Mouse (Mus musculus) neutrophil, adult 65 days (primary cell): ENCODE data around the gene Gm47189. TPM values are rescaled to one million over a fixed set of nuclear protein-coding genes. Genes with fewer than 3 reads are reported as not detected.

Experiments used
- total RNA-seq: library from RNA; stranded (reverse); gene quantifications from 2 replicates; pipeline ENCODE4 v1.2.4, GENCODE M21; 2023

The Gm47189 gene
- total RNA-seq, result not detected in 2 replicates

GRCm38 (mm10) chr14:41772341-41772740, at the start of gene Gm47189:
Gm47189 (minus strand) TSS chr14:41772441.

GRCm38 (mm10) chr14:41750514-41750913, 21.7 kb downstream of the Gm47189 start, which contains the start of gene Gm7929:
Gm7929 (minus strand) TSS chr14:41750614.

Other genes with a start within 250 kb of the Gm47189 start
- not detected in 2 replicates for gene Gm7970, start 216.9 kb downstream of the Gm47189 start, total RNA-seq
- gene 1700049E17Rik2, start 199.2 kb downstream of the Gm47189 start, total RNA-seq, result not detected in 2 replicates
- gene Gm3072, start 147.8 kb downstream of the Gm47189 start, total RNA-seq, result not detected in 2 replicates
- not detected in 2 replicates for gene Gm3676, start 126.0 kb downstream of the Gm47189 start, total RNA-seq
- gene Gm8068, start 70.6 kb downstream of the Gm47189 start, total RNA-seq, result not detected in 2 replicates
- not detected in 2 replicates for gene Gm7929, start 21.8 kb downstream of the Gm47189 start, total RNA-seq
- not detected in 2 replicates for gene Gm7980, start 134.8 kb upstream of the Gm47189 start, total RNA-seq
- gene 1700049E17Rik1, start 152.5 kb upstream of the Gm47189 start, total RNA-seq, result not detected in 2 replicates
- not detected in 2 replicates for gene 1700024B05Rik, start 171.6 kb upstream of the Gm47189 start, total RNA-seq
- gene Gm6401, start 195.5 kb upstream of the Gm47189 start, total RNA-seq, result not detected in 2 replicates
- not detected in 2 replicates for gene Gm3543, start 210.9 kb upstream of the Gm47189 start, total RNA-seq